Mouse (Mus musculus) urinary bladder, postnatal 36 days (tissue): ENCODE results near the gene Rag1.

Experiments
- DNase-seq, 2 experiments: peaks; one replicate each; pipeline ENCODE4 v3.0.0; 2022; ENCODE audit warnings: low spot score in 2 of 2, mixed read lengths in 1 of 2

The Rag1 gene

GRCm38 (mm10) chr2:101649114-101649671 lies at the start of gene Rag1, which contains the start of gene B230118H07Rik:
Gene Rag1, minus strand, starts transcription at chr2:101649501.
Gene B230118H07Rik, minus strand, starts transcription at chr2:101649532.
- DNase-seq: no peak

- no peak for DNase-seq
Observed at GRCm38 (mm10) chr2:101695584-101695983, 46.3 kb upstream of the Rag1 start.

- no peak for DNase-seq
Observed at GRCm38 (mm10) chr2:101693577-101694215, 44.4 kb upstream of the Rag1 start.

- DNase-seq: no peak
Observed at GRCm38 (mm10) chr2:101693043-101693442, 43.7 kb upstream of the Rag1 start.

- DNase-seq: no peak
Observed at GRCm38 (mm10) chr2:101690252-101690827, 41.0 kb upstream of the Rag1 start.

- no peak for DNase-seq
Observed at GRCm38 (mm10) chr2:101688011-101688410, 38.7 kb upstream of the Rag1 start.

- DNase-seq: peak in 1 of 2 experiments; percentile 20
Observed at GRCm38 (mm10) chr2:101684421-101684820, 35.1 kb upstream of the Rag1 start.

- no peak for DNase-seq
Observed at GRCm38 (mm10) chr2:101679164-101679784, 30.0 kb upstream of the Rag1 start.

- DNase-seq: peak; percentile 77 to 89
Observed at GRCm38 (mm10) chr2:101678236-101679021, 29.1 kb upstream of the Rag1 start, which contains the start of gene Traf6. Gene Traf6, plus strand, starts transcription at chr2:101678429.

- no peak for DNase-seq
Observed at GRCm38 (mm10) chr2:101673547-101673946, 24.2 kb upstream of the Rag1 start.

- DNase-seq: no peak
Observed at GRCm38 (mm10) chr2:101668751-101669150, 19.4 kb upstream of the Rag1 start.

GRCm38 (mm10) chr2:101665703-101666092 lies 16.4 kb upstream of the Rag1 start:
- DNase-seq: no peak

- DNase-seq: peak; percentile 41 to 64
Observed at GRCm38 (mm10) chr2:101665058-101665702, 15.9 kb upstream of the Rag1 start.

GRCm38 (mm10) chr2:101660536-101660935 lies 11.2 kb upstream of the Rag1 start:
- no peak for DNase-seq

GRCm38 (mm10) chr2:101652921-101653597 lies 3.8 kb upstream of the Rag1 start:
- peak; percentile 48 to 56 for DNase-seq

- DNase-seq: no peak
Observed at GRCm38 (mm10) chr2:101652204-101652920, 3.1 kb upstream of the Rag1 start.

- DNase-seq: no peak
Observed at GRCm38 (mm10) chr2:101650446-101650845, 1.1 kb upstream of the Rag1 start.

GRCm38 (mm10) chr2:101648361-101648760 lies 940 bp downstream of the Rag1 start:
- DNase-seq: no peak

- DNase-seq: no peak
Observed at GRCm38 (mm10) chr2:101645841-101646240, 3.5 kb downstream of the Rag1 start.

GRCm38 (mm10) chr2:101639840-101640350 lies 9.4 kb downstream of the Rag1 start:
- DNase-seq: no peak
